Comparison of ENCODE assay signal across 9 mouse cellular contexts in the genomic region with DNA sequence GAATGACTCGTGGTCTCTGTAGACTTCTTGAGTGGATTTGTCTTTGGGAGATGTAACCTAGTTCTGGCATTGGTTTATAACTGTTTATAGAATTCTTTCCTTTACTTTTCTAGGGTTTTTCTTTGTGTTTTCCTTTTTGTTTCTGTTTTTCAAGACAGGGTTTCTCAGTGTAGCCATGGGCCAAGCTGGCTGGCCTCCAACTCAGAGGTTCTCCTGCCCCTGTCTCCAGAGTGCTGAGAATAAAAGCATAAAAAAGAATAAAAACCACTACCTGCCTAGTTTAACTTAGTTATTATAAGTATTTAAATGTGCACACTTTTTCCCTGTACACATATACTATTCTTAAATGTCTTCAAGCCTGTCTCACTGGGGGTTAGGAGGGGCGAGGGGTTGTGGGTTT. TPM values are rescaled to one million over a fixed set of nuclear protein-coding genes. Genes with fewer than 3 reads are reported as not detected.
DNase-seq lines count a peak whose midpoint lies in the region; ATAC-seq and TF ChIP-seq lines count a peak whose summit lies in the region.
"Had no signal": no experiment of that assay in that cellular context is flagged by ENCODE, and none has a peak within 500 bp of the region (broad histone marks: within the 10 kb centered on the region; RNA-seq: fewer than 3 reads in every experiment).

No protein-coding gene starts in this region.

- 0 out of 2 replicates have a peak overlapping the region, but pooled peaks have one; percentile 25 for H3K9ac ChIP-seq in kidney, embryonic 16.5 days (replicated peaks; ENCODE audit: low read length)
- H3K9ac ChIP-seq in embryonic facial prominence, embryonic 15.5 days, result no peak overlapping the region
- no peak overlapping the region for H3K9ac ChIP-seq in hindbrain, embryonic 15.5 days
- no peak overlapping the region for H3K9ac ChIP-seq in midbrain, embryonic 14.5 days (replicated peaks; ENCODE audit: low read length)

- peak overlapping the region; percentile 87; the same call in 1 of the 2 replicates for H3K4me3 ChIP-seq in kidney, embryonic 16.5 days (ENCODE audit: low read length)
- H3K4me3 ChIP-seq in embryonic facial prominence, embryonic 15.5 days (replicated peaks), result peak overlapping the region; percentile 79; the same call in 1 of the 2 replicates
- no peak overlapping the region for H3K4me3 ChIP-seq in hindbrain, embryonic 15.5 days
- H3K4me3 ChIP-seq in midbrain, embryonic 14.5 days (replicated peaks; ENCODE audit: low read depth, low read length), result no peak overlapping the region
- no peak overlapping the region; the same call in 1 of the 2 replicates for H3K4me3 ChIP-seq in layer of hippocampus, adult 2 months

- H3K4me1 ChIP-seq in kidney, embryonic 16.5 days (ENCODE audit: insufficient read depth, low read length), result peaks cover 26% of the 10 kb centered on the region
- peaks cover 29% of the 10 kb centered on the region for H3K4me1 ChIP-seq in embryonic facial prominence, embryonic 15.5 days
- peaks cover 30% of the 10 kb centered on the region for H3K4me1 ChIP-seq in hindbrain, embryonic 15.5 days (replicated peaks)
- peaks cover 24% of the 10 kb centered on the region for H3K4me1 ChIP-seq in midbrain, embryonic 14.5 days (ENCODE audit: control insufficient read depth, insufficient read depth, low read length)

- no peaks in the 10 kb centered on the region for H3K9me3 ChIP-seq in kidney, embryonic 16.5 days (ENCODE audit: low read length)
- H3K9me3 ChIP-seq in embryonic facial prominence, embryonic 15.5 days (replicated peaks), result no peaks in the 10 kb centered on the region
- H3K9me3 ChIP-seq in hindbrain, embryonic 15.5 days, result no peaks in the 10 kb centered on the region
- H3K9me3 ChIP-seq in midbrain, embryonic 14.5 days (ENCODE audit: control insufficient read depth, low read length), result no peaks in the 10 kb centered on the region

- H3K4me2 ChIP-seq in kidney, embryonic 16.5 days (replicated peaks; ENCODE audit: low read depth, low read length), result peak overlapping the region; percentile 64
- peak overlapping the region; percentile 74; the same call in 1 of the 2 replicates for H3K4me2 ChIP-seq in embryonic facial prominence, embryonic 15.5 days (replicated peaks)
- H3K4me2 ChIP-seq in hindbrain, embryonic 15.5 days, result peak overlapping the region; percentile 68
- peak overlapping the region; percentile 74 for H3K4me2 ChIP-seq in midbrain, embryonic 14.5 days (ENCODE audit: low read length)

- TF ChIP-seq CTCF in layer of hippocampus, adult 2 months (conservative IDR thresholded peaks at IDR 0.05), result no peak

- no peak for DNase-seq in kidney, adult 18-20 months
- no peak for DNase-seq in midbrain, embryonic 14.5 days
- no peak for DNase-seq in cerebellum, postnatal 36 days
- no peak for DNase-seq in layer of hippocampus, adult 2 months (ENCODE audit: low spot score in 2 of 2)
- no peak for DNase-seq in embryo, embryonic 10 days (ENCODE audit: low spot score)
- DNase-seq: kidney, postnatal 36 days had no signal

- no peak overlapping the region for H3K27ac ChIP-seq in kidney, embryonic 16.5 days (ENCODE audit: low read length)
- H3K27ac ChIP-seq in embryonic facial prominence, embryonic 15.5 days (replicated peaks), result no peak overlapping the region
- H3K27ac ChIP-seq in hindbrain, embryonic 15.5 days (replicated peaks), result no peak overlapping the region
- no peak overlapping the region for H3K27ac ChIP-seq in midbrain, embryonic 14.5 days (replicated peaks; ENCODE audit: low read depth, low read length)
- no peak overlapping the region for H3K27ac ChIP-seq in layer of hippocampus, adult 2 months

- ATAC-seq in kidney, embryonic 16.5 days (ENCODE audit: low FRiP score, low TSS enrichment), result no peak
- no peak for ATAC-seq in embryonic facial prominence, embryonic 15.5 days (ENCODE audit: insufficient number of reproducible peaks, low FRiP score, low TSS enrichment, low read depth)
- no peak for ATAC-seq in hindbrain, embryonic 15.5 days (ENCODE audit: low FRiP score, low read depth)
- ATAC-seq in midbrain, embryonic 14.5 days (ENCODE audit: low FRiP score, low TSS enrichment), result no peak

- peaks cover 33% of the 10 kb centered on the region for H3K36me3 ChIP-seq in kidney, embryonic 16.5 days (ENCODE audit: insufficient read depth, low read length)
- peaks cover 40% of the 10 kb centered on the region for H3K36me3 ChIP-seq in embryonic facial prominence, embryonic 15.5 days
- H3K36me3 ChIP-seq in hindbrain, embryonic 15.5 days, result peaks cover 29% of the 10 kb centered on the region
- peaks cover 40% of the 10 kb centered on the region for H3K36me3 ChIP-seq in midbrain, embryonic 14.5 days (ENCODE audit: control insufficient read depth, insufficient read depth, low read length)

- 83% methylated on average over 2 of the region's 2 CpGs for WGBS in kidney, embryonic 16.5 days
- 86% methylated on average over 2 of the region's 2 CpGs for WGBS in embryonic facial prominence, embryonic 15.5 days
- 92% methylated on average over 2 of the region's 2 CpGs for WGBS in hindbrain, embryonic 15.5 days
- WGBS in midbrain, embryonic 14.5 days, result 88% methylated on average over 2 of the region's 2 CpGs

- H3K27me3 ChIP-seq in kidney, embryonic 16.5 days (ENCODE audit: insufficient read depth, low read length), result no peaks in the 10 kb centered on the region
- H3K27me3 ChIP-seq in embryonic facial prominence, embryonic 15.5 days, result no peaks in the 10 kb centered on the region
- no peaks in the 10 kb centered on the region for H3K27me3 ChIP-seq in hindbrain, embryonic 15.5 days
- no peaks in the 10 kb centered on the region for H3K27me3 ChIP-seq in midbrain, embryonic 14.5 days (ENCODE audit: control insufficient read depth, insufficient read depth, low read length)

RNA-seq across cellular contexts. Expression of a gene that starts 1.7 kb away (rescaled TPM):
- 25.2 and 25.8 TPM in 2 replicates for polyA plus RNA-seq in kidney, embryonic 16.5 days (2015; fragmentation: Nextera tagmentation; extraction: Ambion mirVana)
- 19.2 and 19.6 TPM in 2 replicates for polyA plus RNA-seq in embryonic facial prominence, embryonic 15.5 days (2015; fragmentation: Nextera tagmentation; extraction: Ambion mirVana)
- polyA plus RNA-seq in hindbrain, embryonic 15.5 days (2015; fragmentation: Nextera tagmentation; extraction: Ambion mirVana), result 14.6 and 15.1 TPM in 2 replicates
- polyA plus RNA-seq in midbrain, embryonic 14.5 days (2014; fragmentation: Nextera tagmentation; extraction: Ambion mirVana), result 13.1 and 15.9 TPM in 2 replicates
- total RNA-seq in layer of hippocampus, adult 2 months (2021), result 10 to 100 TPM; 13.2 to 13.3 TPM

RNA-seq across cellular contexts. Expression of a gene that starts 1.9 kb away (rescaled TPM):
- polyA plus RNA-seq in kidney, embryonic 16.5 days (2015; fragmentation: Nextera tagmentation; extraction: Ambion mirVana), result 147 and 149 TPM in 2 replicates
- polyA plus RNA-seq in embryonic facial prominence, embryonic 15.5 days (2015; fragmentation: Nextera tagmentation; extraction: Ambion mirVana), result 149 and 153 TPM in 2 replicates
- 74.2 and 81.3 TPM in 2 replicates for polyA plus RNA-seq in hindbrain, embryonic 15.5 days (2015; fragmentation: Nextera tagmentation; extraction: Ambion mirVana)
- 97.5 and 98.5 TPM in 2 replicates for polyA plus RNA-seq in midbrain, embryonic 14.5 days (2014; fragmentation: Nextera tagmentation; extraction: Ambion mirVana)
- 10 to 100 TPM; 49.0 to 51.3 TPM for total RNA-seq in layer of hippocampus, adult 2 months (2021)

RNA-seq across cellular contexts. Expression of a gene that starts 24.7 kb away (rescaled TPM):
- 0.40 and 0.95 TPM in 2 replicates for polyA plus RNA-seq in kidney, embryonic 16.5 days (2015; fragmentation: Nextera tagmentation; extraction: Ambion mirVana)
- polyA plus RNA-seq in embryonic facial prominence, embryonic 15.5 days (2015; fragmentation: Nextera tagmentation; extraction: Ambion mirVana), result 0.41 TPM in 1 of 2 replicates, not detected in the other
- 0.27 TPM in 1 of 2 replicates, not detected in the other for polyA plus RNA-seq in hindbrain, embryonic 15.5 days (2015; fragmentation: Nextera tagmentation; extraction: Ambion mirVana)
- 0.15 TPM in 1 of 2 replicates, not detected in the other for polyA plus RNA-seq in midbrain, embryonic 14.5 days (2014; fragmentation: Nextera tagmentation; extraction: Ambion mirVana)
- total RNA-seq in layer of hippocampus, adult 2 months (2021), result not detected

RNA-seq across cellular contexts. Expression of a gene that starts 49.8 kb away (rescaled TPM):
- polyA plus RNA-seq in kidney, embryonic 16.5 days (2015; fragmentation: Nextera tagmentation; extraction: Ambion mirVana), result 60.3 and 61.2 TPM in 2 replicates
- polyA plus RNA-seq in embryonic facial prominence, embryonic 15.5 days (2015; fragmentation: Nextera tagmentation; extraction: Ambion mirVana), result 49.3 and 53.2 TPM in 2 replicates
- 43.1 and 46.2 TPM in 2 replicates for polyA plus RNA-seq in hindbrain, embryonic 15.5 days (2015; fragmentation: Nextera tagmentation; extraction: Ambion mirVana)
- polyA plus RNA-seq in midbrain, embryonic 14.5 days (2014; fragmentation: Nextera tagmentation; extraction: Ambion mirVana), result 24.8 and 38.1 TPM in 2 replicates
- total RNA-seq in layer of hippocampus, adult 2 months (2021), result 10 to 100 TPM; 11.7 to 11.9 TPM

RNA-seq across cellular contexts. Expression of a gene that starts 50.0 kb away (rescaled TPM):
- 26.2 and 29.2 TPM in 2 replicates for polyA plus RNA-seq in kidney, embryonic 16.5 days (2015; fragmentation: Nextera tagmentation; extraction: Ambion mirVana)
- polyA plus RNA-seq in embryonic facial prominence, embryonic 15.5 days (2015; fragmentation: Nextera tagmentation; extraction: Ambion mirVana), result 27.6 and 28.3 TPM in 2 replicates
- 20.9 and 23.3 TPM in 2 replicates for polyA plus RNA-seq in hindbrain, embryonic 15.5 days (2015; fragmentation: Nextera tagmentation; extraction: Ambion mirVana)
- polyA plus RNA-seq in midbrain, embryonic 14.5 days (2014; fragmentation: Nextera tagmentation; extraction: Ambion mirVana), result 17.6 and 23.0 TPM in 2 replicates
- total RNA-seq in layer of hippocampus, adult 2 months (2021), result 10 to 100 TPM; 41.1 to 43.4 TPM

Comparison
In these comparisons a context has a peak if more than half of its experiments do, and no peak if none do; other contexts are left out.
1. H3K4me3 ChIP-seq: peak in kidney, embryonic 16.5 days (single experiment) and embryonic facial prominence, embryonic 15.5 days (single experiment); none in hindbrain, embryonic 15.5 days (single experiment), midbrain, embryonic 14.5 days (single experiment) and layer of hippocampus, adult 2 months (single experiment).
2. Peak in every context shown above with its lines, with median percentiles within 50 percentile points of each other: H3K4me2 ChIP-seq.